Mouse (Mus musculus): ENCODE results near the gene Vmn2r58.
"Not testable (repeated sequence)": the region's sequence is repeated elsewhere in the genome, so short reads cannot be mapped to it uniquely, and the experiment has no call there.

The Vmn2r58 gene

DNA sequence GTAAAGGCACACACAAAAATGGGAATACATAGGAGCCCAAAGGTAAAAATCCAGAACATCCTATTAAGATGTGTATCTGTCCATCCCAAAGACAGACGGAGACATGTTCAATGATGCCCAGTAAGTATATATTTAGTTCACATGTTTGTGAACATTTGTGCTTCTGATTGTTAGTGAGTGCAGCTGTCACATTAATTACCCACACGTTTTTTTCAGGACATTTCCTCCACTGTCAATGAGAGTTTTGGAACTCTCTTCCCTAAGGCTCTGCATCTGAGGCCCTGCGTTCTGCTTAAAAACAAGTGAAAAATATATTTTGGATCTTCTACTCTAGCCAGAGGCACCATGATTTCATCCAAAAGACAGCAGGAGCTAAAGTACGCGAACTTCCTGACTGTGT is at the start of gene Vmn2r58:
Vmn2r58 (minus strand) TSS at position 101 of the 400 bp plus-strand sequence.
- not testable (repeated sequence) for DNase-seq (ENCODE audit: low spot score)
